Mouse (Mus musculus) small intestine, adult 10 weeks (tissue): ENCODE measurements around the gene Olfr735. TPM values are rescaled to one million over a fixed set of nuclear protein-coding genes. Genes with fewer than 3 reads are reported as not detected.

Experiments used
- polyA plus RNA-seq: library from polyadenylated mRNA; stranded (reverse); fragments of 350-450 nt; fragmentation: Illumina TruSeq; extraction: RNeasy Lipid Tissue Mini Kit (QIAGEN cat#74804); gene quantifications from one replicate; pipeline ENCODE4 v1.2.3, GENCODE M21; 2014; ENCODE audit warnings: low replicate concordance

Gene Olfr735
- polyA plus RNA-seq = not detected

GRCm38 (mm10) chr14:50348796-50349195 lies at the start of gene Olfr735:
TSS of gene Olfr735 (minus strand) at chr14:50348872.

GRCm38 (mm10) chr14:50380863-50381262 lies 32.2 kb upstream of the Olfr735 start, which contains the start of gene Olfr736:
TSS of gene Olfr736 (plus strand) at chr14:50381163.

GRCm38 (mm10) chr14:50357593-50357992 lies 8.9 kb upstream of the Olfr735 start, which contains the start of gene Tlr11:
TSS of gene Tlr11 (plus strand) at chr14:50357914.

DNA sequence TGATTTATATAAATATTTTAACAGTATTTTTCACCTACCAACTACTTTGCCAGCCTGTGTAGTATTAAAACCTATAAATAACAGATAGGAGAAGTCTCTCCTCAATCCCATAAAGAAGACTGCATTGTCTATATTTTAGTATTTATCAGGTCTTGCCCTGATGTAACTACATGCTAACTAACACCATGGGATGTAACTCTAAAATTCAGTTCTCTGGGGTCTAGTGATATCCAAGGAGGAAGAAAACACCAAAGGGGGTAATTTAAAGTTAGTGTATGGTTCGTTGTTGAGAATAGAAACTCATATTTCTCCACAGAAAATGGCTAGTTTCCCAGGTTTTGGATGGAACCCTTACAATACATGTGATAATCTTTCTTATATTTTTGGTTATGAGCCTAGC lies 22.0 kb downstream of the Olfr735 start, which contains the start of gene Olfr734:
TSS of gene Olfr734 (minus strand) at position 101 of the 400 bp plus-strand sequence.

GRCm38 (mm10) chr14:50301422-50301821 lies 47.2 kb downstream of the Olfr735 start, which contains the start of gene Olfr733:
TSS of gene Olfr733 (minus strand) at chr14:50301522.

Other genes starting within 250 kb of the Olfr735 start
- gene Olfr727, start 225.7 kb downstream of the Olfr735 start, polyA plus RNA-seq = not detected
- gene Olfr728, start 206.2 kb downstream of the Olfr735 start, polyA plus RNA-seq = not detected
- not detected for gene Olfr729, start 196.0 kb downstream of the Olfr735 start, polyA plus RNA-seq
- gene Olfr730, start 160.7 kb downstream of the Olfr735 start, polyA plus RNA-seq = not detected
- gene Olfr731, start 107.0 kb downstream of the Olfr735 start, polyA plus RNA-seq = not detected
- not detected for gene Olfr732, start 64.7 kb downstream of the Olfr735 start, polyA plus RNA-seq
- gene Olfr733, start 47.4 kb downstream of the Olfr735 start, polyA plus RNA-seq = not detected
- not detected for gene Olfr734, start 22.1 kb downstream of the Olfr735 start, polyA plus RNA-seq
- gene Tlr11, start 9.0 kb upstream of the Olfr735 start, polyA plus RNA-seq = 2.8 TPM
- not detected for gene Olfr736, start 32.3 kb upstream of the Olfr735 start, polyA plus RNA-seq
- not detected for gene Olfr738, start 58.7 kb upstream of the Olfr735 start, polyA plus RNA-seq
- not detected for gene Olfr739, start 69.8 kb upstream of the Olfr735 start, polyA plus RNA-seq
- not detected for gene Olfr740, start 96.7 kb upstream of the Olfr735 start, polyA plus RNA-seq
- not detected for gene Olfr741, start 123.9 kb upstream of the Olfr735 start, polyA plus RNA-seq
- gene Olfr742, start 154.7 kb upstream of the Olfr735 start, polyA plus RNA-seq = not detected
- gene Olfr743, start 173.0 kb upstream of the Olfr735 start, polyA plus RNA-seq = not detected